Mouse (Mus musculus): ENCODE data around the gene Acap1.

- TF ChIP-seq CTCF (IDR thresholded peaks at IDR 0.05; ENCODE audit: low read depth) (no peak), EP300 (IDR thresholded peaks at IDR 0.05; ENCODE audit: low read depth) (no peak)
These were observed 15.6 kb upstream of the Acap1 start for GRCm38 (mm10) chr11:69910781-69911560.
